Mouse (Mus musculus): ENCODE measurements around the gene Tmem243. TPM values are rescaled to one million over a fixed set of nuclear protein-coding genes. Genes with fewer than 3 reads are reported as not detected.
"Not testable (repeated sequence)": the region's sequence is repeated elsewhere in the genome, so short reads cannot be mapped to it uniquely, and the experiment has no call there.

Gene Tmem243
- total RNA-seq, 2 experiments from 2014 or later = 18.6 to 56.8 TPM

GRCm38 (mm10) chr5:9169328-9170005 is 69.0 kb downstream of the Tmem243 start:
- not testable (repeated sequence) for DNase-seq

GRCm38 (mm10) chr5:9173295-9173694 is 72.8 kb downstream of the Tmem243 start:
- no peak for DNase-seq

DNA sequence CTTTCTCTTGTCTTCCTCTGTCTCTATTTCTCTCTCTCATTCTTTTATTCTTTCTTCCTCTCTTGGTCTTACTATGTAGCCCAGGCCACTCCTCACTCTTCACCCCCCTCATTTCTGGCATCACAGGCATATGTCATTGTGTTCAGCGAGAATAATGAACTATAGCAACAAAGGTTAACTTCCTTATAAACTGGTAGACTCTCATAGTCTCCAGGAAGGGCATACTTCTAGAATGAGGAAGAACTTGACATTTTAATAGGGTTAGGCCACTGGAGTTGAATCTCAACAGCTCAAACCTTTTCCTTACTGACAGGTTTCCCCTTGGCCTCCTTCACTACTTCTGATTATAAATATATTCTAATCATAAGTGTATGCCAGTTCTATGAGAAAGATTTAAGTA is 86.0 kb downstream of the Tmem243 start:
- no peak for DNase-seq

Other genes starting within 250 kb of the Tmem243 start
- gene Abcb4, start 207.0 kb upstream of the Tmem243 start, total RNA-seq (2021) = 1 to 10 TPM; 2.7 to 3.9 TPM
- 10 to 100 TPM; 27.2 to 48.7 TPM for gene Crot, start 103.3 kb upstream of the Tmem243 start, total RNA-seq (2021)
- gene Dmtf1, start 61.1 kb downstream of the Tmem243 start, total RNA-seq (2021) = 10 to 100 TPM; 26.2 to 27.1 TPM
- gene 9330182L06Rik, start 165.4 kb downstream of the Tmem243 start, total RNA-seq (2021) = 10 to 100 TPM in 1 of 2 experiments, 1 to 10 TPM in 1; 8.8 to 13.4 TPM